Mouse (Mus musculus) CH12.LX (cell line): ENCODE measurements around the gene Bglap3.
"Not testable (repeated sequence)": the region's sequence is repeated elsewhere in the genome, so short reads cannot be mapped to it uniquely, and the experiment has no call there.

Source experiments
- CHD1 ChIP-seq: IDR thresholded peaks from 2 replicates; pipeline ENCODE4 v1.6.1; 2012; ENCODE audit warnings: low read depth, low read length, improper control_type of control experiment, inconsistent platforms
- CTCF ChIP-seq, 2 experiments: IDR thresholded peaks in 1 of 2; conservative IDR thresholded peaks in 1 of 2; 2 replicates each; pipeline ENCODE4 v1.5.1; 2011 to 2012; ENCODE audit warnings: low read depth in 2 of 2, low read length in 2 of 2, improper control_type of control experiment in 1 of 2, inconsistent platforms in 1 of 2, mild to moderate bottlenecking in 1 of 2, moderate library complexity in 1 of 2
- ELF1 ChIP-seq: IDR thresholded peaks from 2 replicates; pipeline ENCODE4 v1.6.1; 2014; ENCODE audit warnings: low read depth, mild to moderate bottlenecking, inconsistent platforms, low read length, improper control_type of control experiment
- MEF2A ChIP-seq: IDR thresholded peaks from 2 replicates; pipeline ENCODE4 v1.6.1; 2014; ENCODE audit warnings: low read depth, mild to moderate bottlenecking, inconsistent platforms, low read length, improper control_type of control experiment, borderline replicate concordance
- POLR2A ChIP-seq: IDR thresholded peaks from 2 replicates; pipeline ENCODE4 v1.6.1; 2011; ENCODE audit warnings: low read depth, mild to moderate bottlenecking, improper control_type of control experiment, low read length
- RAD21 ChIP-seq: IDR thresholded peaks from 2 replicates; pipeline ENCODE4 v1.6.1; 2011; ENCODE audit warnings: low read depth, mild to moderate bottlenecking, low read length, improper control_type of control experiment, moderate library complexity
- RCOR1 ChIP-seq: conservative IDR thresholded peaks from 2 replicates; pipeline ENCODE4 v1.6.1; 2012; ENCODE audit warnings: low read depth, mild to moderate bottlenecking, inconsistent platforms, low read length, improper control_type of control experiment
- SIN3A ChIP-seq: IDR thresholded peaks from 2 replicates; pipeline ENCODE4 v1.6.1; 2012; ENCODE audit warnings: low read length, improper control_type of control experiment, inconsistent platforms
- SMC3 ChIP-seq: IDR thresholded peaks from 2 replicates; pipeline ENCODE4 v1.6.1; 2011; ENCODE audit warnings: low read depth, low read length, improper control_type of control experiment
- TBP ChIP-seq: conservative IDR thresholded peaks from 2 replicates; pipeline ENCODE4 v1.6.1; 2011; ENCODE audit warnings: low read depth, low read length, improper control_type of control experiment
- USF1 ChIP-seq: IDR thresholded peaks from 2 replicates; pipeline ENCODE4 v1.6.1; 2014; ENCODE audit warnings: low read depth, mild to moderate bottlenecking, inconsistent platforms, low read length, improper control_type of control experiment
- ZNF384 ChIP-seq: IDR thresholded peaks from 2 replicates; pipeline ENCODE4 v1.6.1; 2012; ENCODE audit warnings: low read depth, low read length, improper control_type of control experiment, inconsistent platforms

DNA sequence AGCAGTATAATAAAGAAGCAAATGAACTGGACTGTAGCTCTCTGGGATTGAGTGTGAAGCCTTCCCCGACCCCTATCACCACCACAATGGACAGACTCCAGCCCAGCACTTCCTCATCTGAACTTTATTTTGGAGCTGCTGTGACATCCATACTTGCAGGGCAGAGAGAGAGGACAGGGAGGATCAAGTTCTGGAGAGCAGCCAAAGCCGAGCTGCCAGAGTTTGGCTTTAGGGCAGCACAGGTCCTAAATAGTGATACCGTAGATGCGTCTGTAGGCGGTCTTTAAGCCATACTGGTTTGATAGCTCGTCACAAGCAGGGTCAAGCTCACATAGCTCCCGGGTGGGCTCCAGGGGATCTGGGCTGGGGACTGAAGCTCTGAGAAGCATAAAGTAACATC, 4.0 kb downstream of the Bglap3 start:
- TF ChIP-seq POLR2A; SMC3; CHD1; CTCF (conservative IDR thresholded peaks at IDR 0.05 in 1 of 2, IDR thresholded peaks at IDR 0.05 in 1 of 2; ENCODE audit: low read depth in 2 of 2, low read length in 2 of 2); ZNF384; SIN3A; RAD21; ELF1; RCOR1; MEF2A; TBP; USF1: not testable (repeated sequence)
